Mouse (Mus musculus) thymus, adult 18-20 months (tissue): ENCODE measurements around the gene Tas1r3.

Source experiments
- DNase-seq, 2 experiments: peaks; one replicate each; pipeline ENCODE4 v3.0.0; 2022; ENCODE audit warnings: mixed read lengths in 2 of 2

The Tas1r3 gene

DNA sequence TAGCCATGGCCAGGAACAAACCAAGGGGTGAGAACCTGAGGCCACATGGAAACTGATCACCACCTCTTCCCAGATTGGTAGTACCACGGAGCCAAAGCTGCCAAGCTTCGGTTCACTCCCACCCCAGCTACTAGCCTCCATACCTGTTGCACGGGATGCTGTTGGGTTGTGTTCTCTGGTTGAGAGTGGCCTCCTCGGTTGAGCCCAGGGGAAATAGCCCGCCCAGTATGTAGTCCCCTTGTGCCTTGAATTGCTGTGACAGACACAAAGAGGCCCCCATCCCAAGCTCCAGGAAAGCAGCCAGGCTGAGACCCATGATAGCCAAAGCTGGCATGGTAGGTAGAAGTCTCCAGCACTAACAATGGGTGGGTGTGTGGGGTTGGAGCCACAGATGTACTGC, at the start of gene Tas1r3:
Gene Tas1r3, minus strand, starts transcription at position 362 of the 400 bp plus-strand sequence.
- no peak for DNase-seq

DNA sequence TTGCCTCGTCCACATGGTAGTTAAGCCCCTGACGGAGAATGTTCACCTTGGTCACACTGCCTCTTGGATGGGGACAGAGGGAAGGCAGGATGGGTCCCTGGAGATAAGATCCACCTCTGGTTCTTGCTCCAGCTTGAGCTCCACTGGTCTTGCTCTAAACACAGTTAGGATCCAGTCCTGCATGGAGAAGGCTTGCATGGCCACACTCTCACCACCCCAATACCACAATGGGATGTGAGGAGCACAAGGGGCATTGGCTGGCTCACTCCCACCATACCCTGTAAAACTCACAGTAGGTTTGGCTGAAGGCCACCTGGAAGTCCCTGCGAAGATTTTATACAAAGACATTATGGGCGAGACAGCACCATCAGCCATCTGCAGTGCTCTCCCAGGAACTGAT, 45.6 kb upstream of the Tas1r3 start:
- DNase-seq, result no peak

DNA sequence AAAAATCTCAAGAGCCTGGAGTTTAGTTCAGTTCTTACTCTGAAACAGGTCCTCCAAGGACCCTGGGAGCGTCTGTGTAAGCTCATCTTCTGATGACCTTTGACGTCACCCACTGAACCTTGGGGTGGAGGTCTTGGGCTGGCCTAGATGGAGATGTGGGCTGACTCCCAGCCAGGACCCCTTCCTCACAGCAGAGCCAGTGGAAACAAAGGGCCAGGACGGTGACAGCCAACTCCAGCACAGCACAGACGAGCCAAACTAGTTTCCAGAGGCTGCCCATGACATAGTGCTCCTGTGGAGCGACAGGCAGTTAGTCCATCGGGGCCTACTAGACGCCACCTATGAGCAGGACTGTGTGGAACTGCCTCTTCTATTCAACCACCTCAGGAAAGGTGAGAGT, 45.1 kb upstream of the Tas1r3 start:
- no peak for DNase-seq

DNA sequence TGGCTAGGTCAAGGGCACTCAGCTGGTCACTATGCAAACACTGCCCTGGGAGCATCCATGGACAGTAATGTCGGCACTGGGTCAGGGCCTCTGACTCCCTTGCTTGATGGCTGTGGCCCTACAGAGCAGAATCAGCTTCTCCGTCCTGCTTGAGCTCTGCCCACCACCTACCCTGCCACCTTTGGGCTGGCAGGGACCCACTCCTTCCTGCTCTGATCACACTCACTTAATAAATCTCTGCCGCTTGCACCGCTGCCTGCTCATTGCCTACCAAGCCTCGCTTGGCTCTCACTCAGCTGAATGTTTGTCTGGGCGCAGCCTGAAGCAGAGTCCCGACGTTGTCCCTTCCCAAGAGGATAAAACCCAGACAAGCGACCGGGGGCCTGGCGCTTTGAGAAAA, 43.8 kb upstream of the Tas1r3 start:
- no peak for DNase-seq

DNA sequence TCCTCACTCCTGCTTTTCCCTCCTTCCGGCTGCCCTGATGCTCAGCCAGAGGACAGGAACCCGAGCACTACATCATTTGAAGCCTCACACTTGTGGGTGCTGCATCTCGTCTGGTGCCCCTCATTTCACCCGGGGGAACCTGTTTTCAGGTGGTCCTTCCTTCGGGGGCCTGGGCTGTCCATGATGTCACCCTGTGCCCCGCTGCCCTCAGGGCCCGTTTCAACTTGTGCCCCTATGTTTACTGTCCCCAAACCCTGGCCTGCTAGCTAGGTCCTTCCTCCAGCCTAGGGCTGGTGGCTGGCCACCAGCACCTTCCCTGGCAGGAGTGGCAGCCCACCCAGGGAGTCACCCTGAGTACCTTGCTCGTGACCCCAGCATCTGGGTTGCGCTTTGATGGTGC, 43.0 kb upstream of the Tas1r3 start:
- DNase-seq, result no peak

DNA sequence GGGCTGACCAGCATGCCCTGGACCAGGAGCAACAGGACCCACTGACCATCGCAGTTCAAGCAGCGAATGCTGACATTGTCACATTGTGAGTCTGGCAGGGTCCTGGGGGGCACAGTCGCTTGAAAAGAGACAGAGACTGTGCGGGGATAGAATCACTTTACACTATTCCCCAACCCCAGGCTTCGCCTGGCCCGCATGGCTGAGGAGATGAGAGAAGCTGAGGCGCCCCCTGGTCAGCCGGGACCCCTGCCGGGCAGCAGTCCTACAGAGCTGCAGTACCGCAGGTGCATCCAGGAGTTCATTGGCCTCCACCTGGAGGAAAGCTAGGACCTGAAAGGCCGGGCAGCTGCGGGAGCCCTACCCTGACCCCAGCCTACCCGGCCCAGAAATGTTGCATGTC, 42.5 kb upstream of the Tas1r3 start:
- no peak for DNase-seq

DNA sequence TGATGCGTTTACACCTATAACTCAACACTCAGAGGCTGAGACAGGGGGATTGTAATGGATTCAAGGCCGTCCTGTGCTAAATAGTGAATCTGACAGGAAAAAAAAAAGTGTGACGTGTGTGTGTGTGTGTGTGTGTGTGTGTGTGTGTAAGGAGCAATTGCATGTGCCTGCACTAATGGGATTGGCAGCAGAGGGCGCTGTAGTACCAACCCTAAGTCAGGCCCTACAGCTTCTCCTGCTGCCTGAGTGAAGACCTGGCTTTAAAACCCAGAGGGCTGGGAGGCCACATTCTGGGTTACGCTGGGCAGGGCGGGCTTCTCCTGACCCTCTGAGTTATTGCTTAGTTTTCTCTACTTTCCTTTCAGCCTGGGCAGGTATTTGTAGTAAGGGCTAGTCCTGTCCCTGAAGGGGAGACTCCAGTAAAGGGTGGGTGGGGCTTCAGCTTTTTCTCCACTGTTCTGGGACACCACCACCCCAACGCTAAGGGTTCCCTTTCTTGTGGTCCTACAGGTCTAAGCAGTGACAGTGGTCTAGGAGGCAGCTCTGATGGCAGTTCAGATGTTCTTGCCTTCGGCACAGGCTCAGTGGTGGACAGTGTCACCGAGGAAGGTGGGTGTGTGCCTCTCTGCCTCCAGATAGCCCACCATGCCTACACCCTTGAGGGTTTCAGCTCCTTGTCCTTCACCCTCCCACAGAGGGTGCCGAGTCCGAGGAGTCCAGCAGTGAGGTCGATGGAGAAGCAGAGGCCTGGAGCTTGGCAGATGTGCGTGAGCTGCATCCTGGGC, 41.3 kb upstream of the Tas1r3 start:
- DNase-seq, result no peak

DNA sequence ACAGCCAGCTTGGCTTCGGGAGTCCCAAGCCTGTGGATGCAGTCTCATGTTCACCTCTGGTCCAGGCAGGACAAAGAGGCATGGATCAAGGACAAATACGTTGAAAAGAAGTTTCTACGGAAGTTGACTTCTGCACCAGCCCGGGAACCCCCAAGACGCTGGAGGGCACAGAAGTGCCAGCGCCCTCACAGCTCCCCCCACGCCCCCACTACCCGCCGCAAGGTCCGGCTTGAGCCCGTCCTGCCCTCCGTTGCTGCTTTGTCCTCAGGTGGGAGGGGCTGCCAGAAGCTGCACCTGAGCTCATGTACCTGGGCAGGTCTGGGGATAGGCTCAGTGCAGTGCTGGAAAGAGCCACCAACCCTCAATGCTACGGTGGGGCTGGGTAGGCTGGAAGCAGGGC, 40.1 kb upstream of the Tas1r3 start:
- no peak for DNase-seq

DNA sequence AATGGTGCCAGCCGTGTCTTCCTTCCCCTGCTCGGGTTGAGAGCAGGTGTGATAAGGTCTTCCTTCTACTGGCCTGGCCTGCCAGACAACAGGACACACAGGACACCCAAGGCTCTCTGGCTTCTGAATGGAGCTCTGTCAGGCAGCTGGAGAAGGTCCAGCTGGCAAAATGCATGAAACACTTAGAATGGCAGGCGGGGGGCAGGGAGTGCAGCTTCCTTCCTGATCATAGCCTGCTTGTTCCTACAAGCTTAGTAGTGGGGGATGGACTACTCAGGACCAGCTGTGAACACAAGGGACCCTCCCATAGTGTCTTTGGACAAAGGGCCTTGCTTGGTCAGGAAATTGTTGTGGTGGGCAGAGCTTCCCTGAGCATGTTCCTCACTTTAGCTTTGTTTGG, 38.0 kb upstream of the Tas1r3 start:
- no peak for DNase-seq

DNA sequence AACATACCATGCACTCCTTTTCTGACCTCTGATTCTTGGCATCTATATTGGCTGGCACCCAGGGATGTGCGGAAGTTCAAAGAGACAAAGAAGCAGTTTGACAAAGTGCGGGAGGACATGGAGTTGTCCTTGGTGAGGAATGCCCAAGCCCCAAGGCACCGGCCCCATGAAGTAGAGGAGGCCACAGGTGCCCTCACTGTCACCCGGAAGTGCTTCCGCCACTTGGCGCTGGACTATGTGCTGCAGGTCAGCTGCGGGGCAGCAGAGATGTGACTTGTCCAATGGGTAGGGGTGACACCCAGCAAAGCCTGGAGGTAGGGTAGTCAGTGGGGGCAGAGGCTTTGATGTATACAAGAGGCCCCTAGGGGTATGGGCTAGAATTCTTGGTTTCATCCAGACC, 36.2 kb upstream of the Tas1r3 start:
- no peak for DNase-seq

DNA sequence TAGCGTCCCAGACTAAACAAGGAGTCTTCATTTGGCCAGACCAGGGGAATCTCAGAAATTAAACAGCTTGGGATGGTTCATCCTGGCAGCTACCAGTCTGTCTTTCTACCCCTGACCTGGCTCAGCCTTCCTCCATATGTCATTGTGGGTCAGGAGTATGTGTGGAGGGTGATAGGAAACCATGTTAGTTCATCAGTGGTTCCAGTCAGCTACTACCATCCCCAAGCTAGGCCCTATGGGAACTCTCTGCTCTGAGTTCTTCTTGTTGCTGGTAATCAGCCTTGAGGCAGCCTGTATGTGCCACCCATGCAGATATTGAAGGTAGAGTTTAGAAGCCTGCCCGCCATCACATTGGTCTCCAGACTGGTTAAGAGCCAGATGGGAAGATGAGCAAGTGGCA, 35.2 kb upstream of the Tas1r3 start:
- no peak for DNase-seq

DNA sequence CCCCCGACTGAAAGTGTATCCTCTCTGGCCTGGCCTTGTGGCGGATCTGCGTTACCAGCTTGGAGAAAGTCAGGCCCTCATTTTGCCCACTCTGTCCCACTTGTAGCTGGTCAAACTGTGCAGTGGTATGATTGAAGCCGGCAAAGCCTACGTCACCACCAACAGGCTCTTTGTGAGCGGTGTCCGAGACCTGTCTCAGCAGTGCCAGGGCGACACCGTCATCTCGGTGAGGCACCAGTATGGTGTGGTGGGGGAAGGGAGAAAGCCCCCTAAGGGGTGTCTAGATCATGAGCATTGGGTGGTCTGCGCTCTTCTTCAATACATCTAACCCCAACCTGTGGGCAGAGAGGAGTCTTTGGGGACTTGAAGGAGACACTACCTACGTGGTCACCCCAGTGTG, 33.3 kb upstream of the Tas1r3 start:
- no peak for DNase-seq

DNA sequence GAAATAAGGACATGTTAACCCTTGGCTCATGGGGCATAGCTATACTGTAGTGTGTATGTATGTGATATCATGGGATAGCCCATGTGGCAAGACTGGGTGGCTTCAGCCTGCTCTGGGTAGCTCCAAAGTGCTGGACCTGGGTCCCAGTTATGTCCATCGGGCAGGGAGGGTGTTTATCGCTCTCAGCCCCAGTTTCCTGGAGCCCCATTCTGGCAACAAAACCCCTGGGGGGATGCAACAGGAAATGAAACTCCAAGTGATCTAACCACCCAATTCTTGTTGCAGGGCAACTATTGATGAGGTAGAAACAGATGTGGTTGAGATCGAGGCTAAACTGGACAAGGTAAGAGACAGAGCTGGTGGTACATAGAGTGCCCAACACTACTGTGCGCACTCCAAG, 32.7 kb upstream of the Tas1r3 start:
- no peak for DNase-seq

DNA sequence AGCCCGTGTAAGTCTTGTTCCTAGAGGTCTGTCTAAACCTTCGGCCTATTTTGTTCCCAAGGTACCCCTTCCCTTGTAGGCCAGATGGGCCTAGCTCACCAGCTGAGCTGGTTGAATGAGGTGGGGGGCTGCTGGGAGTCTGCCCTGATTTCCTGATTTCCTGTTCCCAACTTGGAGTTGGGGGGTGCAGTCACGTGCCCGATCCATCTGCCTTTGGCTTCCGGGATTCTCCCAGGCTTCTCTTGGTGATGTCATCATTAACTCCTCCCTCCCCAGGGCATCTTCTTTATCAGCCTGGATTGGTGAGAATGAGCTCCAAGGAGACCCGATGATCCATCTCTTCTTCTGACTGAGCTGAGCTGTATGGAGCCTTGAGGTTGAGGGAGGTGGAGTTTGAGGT, 32.1 kb upstream of the Tas1r3 start:
- no peak for DNase-seq

DNA sequence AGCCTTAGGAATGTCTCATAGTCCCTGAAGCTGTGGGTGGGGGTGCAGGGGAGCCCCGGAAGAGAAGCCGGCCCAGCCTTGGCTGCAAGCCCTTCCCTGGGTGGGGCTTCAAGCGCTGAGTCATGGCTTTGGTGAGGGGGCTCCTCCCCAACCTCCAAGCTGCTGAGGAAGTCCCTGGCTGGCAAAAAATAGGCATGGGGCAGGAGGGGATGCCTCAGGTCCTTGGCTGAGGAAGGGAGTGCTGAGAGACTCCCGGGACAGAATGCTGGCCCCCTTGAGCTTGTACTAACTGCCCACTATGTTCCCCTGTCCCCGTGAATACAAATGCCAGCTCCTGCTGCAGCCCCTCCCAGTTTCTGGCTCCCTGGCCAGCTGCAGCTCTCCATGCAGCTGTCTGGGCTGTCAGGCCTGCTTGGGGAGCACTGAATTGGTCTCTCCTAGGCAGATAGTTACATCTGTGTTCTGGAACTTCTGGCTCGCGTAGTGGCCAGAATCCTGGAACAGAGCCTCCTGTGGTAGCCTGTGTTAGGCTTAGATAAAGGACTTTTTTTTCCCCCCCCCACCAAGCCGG, 31.2 kb upstream of the Tas1r3 start:
- DNase-seq, result peak; percentile 58 to 63

DNA sequence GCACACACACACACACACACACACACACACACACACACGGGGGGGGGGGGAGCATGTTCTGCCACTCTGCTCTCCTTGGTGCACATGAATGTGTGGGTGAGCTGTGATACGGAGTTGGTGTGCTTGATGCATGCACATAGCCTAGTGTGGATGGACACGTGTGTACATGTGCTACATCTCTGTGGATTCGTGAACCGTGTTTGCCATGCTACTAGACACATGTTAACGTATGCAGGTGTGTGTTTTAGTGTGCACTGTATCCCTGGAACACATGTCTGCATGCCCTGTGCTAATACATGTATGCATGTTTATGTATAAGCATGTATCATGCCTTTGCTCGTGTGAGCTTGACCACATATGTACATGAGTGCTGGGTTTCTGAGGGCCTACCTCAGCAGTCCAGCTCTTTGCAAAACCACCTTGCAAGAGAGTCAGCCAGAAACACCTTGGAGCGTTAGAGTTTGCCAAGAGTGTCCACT, 30.1 kb upstream of the Tas1r3 start:
- no peak for DNase-seq

DNA sequence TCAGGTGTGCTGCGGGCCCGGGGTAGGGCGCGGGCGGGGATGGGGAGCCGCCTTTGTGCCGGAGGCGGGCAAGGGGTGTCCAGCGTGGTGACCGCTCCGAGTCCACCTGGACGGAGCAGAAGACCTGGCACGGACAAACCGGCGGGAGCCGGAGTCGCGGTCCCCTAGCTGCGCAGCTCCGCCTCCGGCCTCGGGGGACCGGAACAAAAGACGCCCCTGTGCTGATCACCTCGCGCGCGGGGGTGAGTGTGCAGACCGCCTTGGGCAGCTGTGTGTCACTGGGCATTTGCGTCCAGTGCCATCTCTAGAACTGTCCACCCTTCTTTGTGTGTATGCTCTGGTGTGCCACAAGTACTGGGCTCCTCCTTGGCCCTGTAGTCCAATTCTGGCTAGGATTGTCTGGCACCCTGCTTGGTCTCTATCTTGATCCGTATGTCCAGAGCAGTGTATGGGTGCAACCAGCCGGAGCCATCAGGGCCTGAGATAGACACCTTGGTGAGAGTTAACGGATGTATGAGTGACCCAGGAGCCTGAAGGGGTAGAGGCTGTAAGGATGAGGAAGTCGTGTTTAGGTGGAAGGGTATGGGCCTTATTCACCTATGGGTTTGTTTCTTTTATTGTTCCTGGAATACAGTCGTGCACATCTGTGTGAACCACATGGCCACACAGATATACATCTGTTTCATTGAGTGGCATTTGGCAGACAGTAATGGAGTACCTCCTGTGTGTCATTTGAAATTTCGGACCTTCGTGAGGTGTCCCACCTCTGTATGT, 29.5 kb upstream of the Tas1r3 start:
- DNase-seq, result peak in 1 of 2 experiments; percentile 48

DNA sequence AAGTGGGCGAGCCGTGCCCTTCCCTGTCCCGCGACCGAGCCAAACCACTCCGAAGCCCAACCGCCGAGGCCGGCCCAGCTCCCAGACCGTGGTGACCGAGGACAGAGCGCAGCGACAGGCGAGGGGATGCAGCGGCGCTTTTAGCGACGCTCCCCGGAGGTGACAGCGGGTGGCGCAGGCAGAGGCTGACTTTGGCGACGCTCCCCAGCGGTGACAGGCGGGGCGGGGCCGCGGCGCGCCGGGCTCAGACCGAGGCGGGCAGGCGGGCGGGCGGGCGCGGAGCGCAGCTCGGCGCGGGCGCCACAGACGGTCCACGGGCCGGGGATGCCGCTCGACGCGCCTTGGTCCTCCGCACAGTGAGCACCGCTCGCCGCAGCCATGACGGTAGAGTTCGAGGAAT, 28.9 kb upstream of the Tas1r3 start:
- peak; percentile 64 to 74 for DNase-seq

DNA sequence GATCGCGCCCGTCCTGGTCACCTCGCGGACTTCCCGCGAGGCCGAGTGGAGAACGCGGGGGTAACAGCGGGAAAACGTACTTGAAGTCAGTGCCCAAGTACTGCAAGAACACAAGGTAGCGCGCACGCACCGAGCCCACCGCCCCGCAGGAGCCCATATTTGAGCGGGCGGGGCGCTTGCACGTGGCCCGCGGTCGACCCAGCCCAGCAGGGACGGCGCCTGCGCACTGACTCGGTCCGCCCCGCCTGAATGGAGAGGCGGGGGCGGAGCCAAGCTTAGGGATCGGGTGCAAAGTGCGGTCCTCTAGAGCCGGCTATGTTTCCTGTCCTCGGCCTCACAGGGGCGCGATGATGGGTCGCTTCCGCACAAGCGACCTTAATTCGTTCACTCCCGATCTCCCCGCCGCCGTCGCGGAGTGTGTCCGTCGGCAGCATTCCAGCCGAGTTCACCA, 28.4 kb upstream of the Tas1r3 start, which contains the start of the genes Pusl1 and Acap3:
Gene Pusl1, minus strand, starts transcription at position 231 of the 451 bp plus-strand sequence.
Gene Acap3, plus strand, starts transcription at position 272 of the 451 bp plus-strand sequence.
- peak; percentile 92 to 93 for DNase-seq

DNA sequence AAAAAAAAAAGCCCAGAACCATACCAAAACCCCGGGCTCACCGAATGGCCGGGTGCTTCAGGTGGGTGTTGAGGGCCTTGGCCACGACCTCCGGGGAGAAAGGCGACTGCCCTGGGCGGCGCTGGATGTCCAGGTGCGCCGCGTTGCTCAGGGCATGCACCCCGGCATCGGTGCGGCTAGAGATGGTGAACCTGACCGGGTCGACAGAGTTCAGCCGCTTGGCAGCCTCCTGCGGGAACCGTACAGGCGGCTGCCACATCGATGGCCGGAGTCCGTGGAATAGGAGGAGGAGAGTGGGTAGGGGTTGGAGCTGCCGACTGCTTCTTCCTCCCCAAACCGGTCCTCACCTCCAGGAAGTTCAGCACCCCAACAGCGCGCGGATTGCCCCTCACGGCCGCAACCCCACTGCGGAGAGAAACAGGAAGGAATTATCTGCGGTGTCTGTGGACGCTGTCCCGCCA, 27.9 kb upstream of the Tas1r3 start:
- DNase-seq, result no peak

DNA sequence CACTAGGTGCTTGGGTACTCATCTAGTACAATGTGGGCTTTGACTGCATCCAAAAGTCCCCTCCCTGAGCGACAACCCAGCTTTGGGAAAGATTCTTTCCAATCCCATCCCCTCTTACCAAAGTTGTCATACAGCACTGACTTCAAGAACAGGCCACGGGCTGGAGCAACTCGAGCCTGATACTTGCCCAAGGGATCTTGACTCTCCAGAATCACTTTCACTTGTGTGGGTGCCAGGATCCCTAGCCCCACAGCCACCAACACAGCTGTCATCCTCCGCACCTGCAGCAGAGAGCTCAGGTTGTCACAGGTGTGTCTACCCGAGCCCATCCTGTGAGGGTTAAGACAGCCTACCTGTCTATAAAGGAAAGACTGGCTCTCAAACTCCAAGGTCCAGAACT, 26.2 kb upstream of the Tas1r3 start:
- DNase-seq, result no peak

DNA sequence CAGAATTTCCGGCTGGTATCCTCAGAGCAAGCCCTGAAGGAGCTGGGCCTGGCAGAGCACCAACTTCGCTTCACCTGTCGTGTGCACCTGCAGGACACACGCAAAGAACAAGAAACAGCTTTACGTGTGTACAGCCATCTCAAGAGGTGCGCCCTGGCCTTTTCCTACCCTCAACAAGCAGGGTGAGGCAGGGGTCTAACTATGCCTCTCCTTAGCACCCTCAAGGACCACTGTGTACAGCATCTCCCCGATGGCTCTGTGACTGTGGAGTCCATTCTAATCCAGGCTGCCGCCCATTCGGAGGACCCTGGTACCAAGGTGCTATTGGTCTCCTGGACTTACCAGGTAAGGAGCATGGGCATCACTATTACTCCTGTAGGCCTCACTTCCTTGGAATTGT, 25.0 kb upstream of the Tas1r3 start:
- DNase-seq, result no peak

DNA sequence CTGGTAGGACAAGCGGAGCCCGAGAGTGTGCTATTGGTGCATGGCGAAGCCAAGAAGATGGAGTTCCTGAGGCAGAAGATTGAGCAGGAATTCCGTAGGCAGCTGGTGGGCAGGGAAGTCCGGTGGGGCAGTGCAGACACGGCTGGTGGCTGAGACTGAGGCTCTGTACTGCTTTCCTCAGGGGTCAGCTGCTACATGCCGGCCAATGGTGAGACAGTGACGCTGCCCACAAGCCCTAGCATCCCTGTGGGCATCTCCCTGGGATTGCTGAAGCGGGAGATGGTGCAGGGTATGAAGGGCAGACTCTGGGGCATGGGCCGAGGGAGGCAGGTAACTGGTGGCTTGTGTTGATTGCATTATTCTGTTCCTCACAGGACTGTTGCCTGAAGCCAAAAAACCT, 24.5 kb upstream of the Tas1r3 start:
- DNase-seq, result no peak

DNA sequence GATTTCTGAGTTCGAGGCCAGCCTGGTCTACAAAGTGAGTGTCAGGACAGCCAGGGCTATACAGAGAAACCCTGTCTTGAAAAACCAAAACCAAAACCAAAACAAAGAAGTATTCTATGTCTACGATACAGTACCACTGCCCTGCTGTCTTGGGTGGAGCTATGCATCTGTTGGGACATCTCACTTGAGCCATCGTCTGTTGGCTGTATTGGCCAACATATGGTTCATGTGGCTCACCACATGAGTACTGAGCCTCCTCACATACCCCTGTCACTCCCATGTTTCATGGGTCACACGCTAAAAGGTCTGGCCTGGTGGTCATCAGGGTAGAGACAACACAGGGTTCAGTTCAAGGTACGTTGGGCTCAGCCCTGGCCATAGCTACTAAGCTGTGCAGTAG, 23.2 kb upstream of the Tas1r3 start:
- DNase-seq, result no peak
